Mouse (Mus musculus): ENCODE measurements around the gene Rp2.

- no peak for TF ChIP-seq CTCF (IDR thresholded peaks at IDR 0.05; ENCODE audit: low read depth, low read length)
- TF ChIP-seq TAL1 (conservative IDR thresholded peaks at IDR 0.05; ENCODE audit: low read depth, low read length) = no peak
- TF ChIP-seq POLR2AphosphoS5 (IDR thresholded peaks at IDR 0.05; ENCODE audit: insufficient replicate concordance, low read depth, low read length) = no peak
- no peak for TF ChIP-seq GATA1 (IDR thresholded peaks at IDR 0.05; ENCODE audit: borderline replicate concordance, low read length)
Measured at GRCm38 (mm10) chrX:20425839-20426449, 61.7 kb downstream of the Rp2 start.

Data from G1E (cell line).